Mouse (Mus musculus): ENCODE results near the gene Exph5. TPM values are rescaled to one million over a fixed set of nuclear protein-coding genes. Genes with fewer than 3 reads are reported as not detected.

The Exph5 gene
- total RNA-seq, 2 experiments from 2014 or later = not detected

DNA sequence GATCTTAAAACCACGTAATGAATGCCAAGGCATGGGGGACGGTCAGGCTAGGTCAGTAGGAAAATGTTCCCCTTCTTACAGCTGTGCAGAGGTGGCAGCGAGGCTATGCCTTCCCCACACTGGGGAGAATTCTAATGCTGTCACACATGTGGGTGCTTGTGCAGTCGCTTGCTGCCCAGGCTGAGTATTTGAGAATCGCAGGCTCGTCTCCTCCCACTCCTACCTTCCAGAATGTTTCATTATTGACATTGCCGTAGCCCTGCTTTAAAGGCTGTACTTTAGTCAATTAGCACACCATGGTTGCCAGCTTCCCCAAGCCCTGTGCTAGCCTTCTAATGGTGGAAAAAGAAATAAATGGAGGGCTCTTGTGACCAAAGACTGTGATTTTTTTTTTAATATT, 6.4 kb downstream of the Exph5 start:
- no peak for ATAC-seq (replicated peaks; ENCODE audit: low FRiP score, low TSS enrichment, poor library complexity, severe bottlenecking)

DNA sequence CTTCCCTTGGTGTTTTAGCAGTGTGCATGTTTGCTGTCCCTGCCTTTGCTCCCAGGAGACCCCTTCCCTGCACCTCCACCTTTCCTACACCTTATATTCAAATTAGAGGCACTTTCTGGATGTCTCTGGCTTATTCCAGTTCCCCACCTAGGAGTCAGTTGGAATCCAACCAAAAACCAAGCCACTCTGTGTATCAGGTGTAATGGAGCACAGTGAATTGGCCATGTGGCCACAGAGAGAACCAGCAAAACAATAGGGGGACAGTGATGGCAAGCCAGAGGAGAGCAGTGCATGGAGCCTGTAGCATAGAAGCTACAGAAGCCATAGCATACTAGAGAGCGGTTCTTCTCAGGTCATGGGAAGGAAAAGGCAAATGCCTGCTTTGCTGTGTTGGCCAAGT, 11.5 kb downstream of the Exph5 start:
- ATAC-seq (replicated peaks; ENCODE audit: low FRiP score, low TSS enrichment, poor library complexity, severe bottlenecking) = no peak

- ATAC-seq (replicated peaks; ENCODE audit: low FRiP score, low TSS enrichment, poor library complexity, severe bottlenecking) = no peak
Measured at GRCm38 (mm10) chr9:53320894-53321650, 19.6 kb downstream of the Exph5 start.

DNA sequence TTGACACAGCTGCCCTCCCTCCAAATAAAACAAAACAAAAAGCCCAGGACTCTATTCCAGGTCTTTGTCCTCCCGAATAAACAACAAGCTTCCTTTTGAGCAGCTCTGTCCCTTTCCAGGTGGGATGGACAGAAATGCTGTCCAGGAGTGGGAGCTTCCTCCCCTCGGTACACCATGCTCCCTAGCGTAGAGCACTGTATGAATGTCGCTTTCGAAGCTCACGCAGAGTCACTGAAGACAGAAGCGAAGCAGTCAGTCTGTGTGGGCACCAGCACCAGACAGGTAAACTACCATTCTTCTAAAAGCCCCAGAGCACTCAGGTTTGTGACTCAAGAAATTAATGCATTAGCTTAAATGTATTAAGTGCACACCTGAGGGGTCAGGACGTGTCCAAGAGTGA, 20.2 kb downstream of the Exph5 start:
- no peak for ATAC-seq (replicated peaks; ENCODE audit: low FRiP score, low TSS enrichment, poor library complexity, severe bottlenecking)

DNA sequence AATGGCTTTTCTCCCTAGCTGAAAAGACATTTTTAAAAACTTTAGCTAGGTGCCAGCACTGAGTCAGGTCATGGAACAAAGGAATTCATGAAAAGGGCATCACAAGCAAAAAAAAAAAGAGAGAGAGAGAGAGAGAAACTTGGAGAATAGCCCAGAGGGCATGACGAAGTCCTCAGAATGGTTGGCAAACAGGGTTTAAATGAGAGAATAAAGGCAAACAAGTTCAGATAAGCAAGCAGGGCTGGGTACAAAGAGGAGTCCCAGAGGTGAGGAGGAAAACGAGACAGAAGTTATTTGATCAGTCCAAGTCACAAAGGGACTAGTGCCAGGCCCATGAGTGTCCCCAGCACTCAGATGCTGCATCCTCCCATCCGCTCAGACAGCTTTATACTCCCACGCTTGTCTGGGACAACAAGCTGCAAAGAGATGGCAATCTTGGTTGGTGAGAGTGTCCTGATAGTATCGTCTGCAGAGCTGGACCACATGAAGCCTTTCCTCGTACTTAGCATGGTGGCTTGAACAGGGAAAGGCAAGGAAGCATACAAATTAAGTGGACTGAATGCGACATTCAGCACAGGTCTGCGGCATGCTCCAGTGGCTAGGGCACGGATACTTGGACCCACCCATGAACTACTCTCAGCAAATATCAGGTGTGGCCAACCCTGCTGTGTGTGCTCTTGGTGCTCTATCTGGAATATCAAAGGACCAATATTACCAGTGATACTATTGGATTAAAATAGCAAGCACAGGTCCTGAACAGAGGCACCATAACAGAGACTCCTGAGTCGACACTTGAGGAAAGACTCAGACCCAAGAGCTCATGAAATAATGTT, 22.2 kb downstream of the Exph5 start:
- no peak for ATAC-seq (replicated peaks; ENCODE audit: low FRiP score, low TSS enrichment, poor library complexity, severe bottlenecking)

DNA sequence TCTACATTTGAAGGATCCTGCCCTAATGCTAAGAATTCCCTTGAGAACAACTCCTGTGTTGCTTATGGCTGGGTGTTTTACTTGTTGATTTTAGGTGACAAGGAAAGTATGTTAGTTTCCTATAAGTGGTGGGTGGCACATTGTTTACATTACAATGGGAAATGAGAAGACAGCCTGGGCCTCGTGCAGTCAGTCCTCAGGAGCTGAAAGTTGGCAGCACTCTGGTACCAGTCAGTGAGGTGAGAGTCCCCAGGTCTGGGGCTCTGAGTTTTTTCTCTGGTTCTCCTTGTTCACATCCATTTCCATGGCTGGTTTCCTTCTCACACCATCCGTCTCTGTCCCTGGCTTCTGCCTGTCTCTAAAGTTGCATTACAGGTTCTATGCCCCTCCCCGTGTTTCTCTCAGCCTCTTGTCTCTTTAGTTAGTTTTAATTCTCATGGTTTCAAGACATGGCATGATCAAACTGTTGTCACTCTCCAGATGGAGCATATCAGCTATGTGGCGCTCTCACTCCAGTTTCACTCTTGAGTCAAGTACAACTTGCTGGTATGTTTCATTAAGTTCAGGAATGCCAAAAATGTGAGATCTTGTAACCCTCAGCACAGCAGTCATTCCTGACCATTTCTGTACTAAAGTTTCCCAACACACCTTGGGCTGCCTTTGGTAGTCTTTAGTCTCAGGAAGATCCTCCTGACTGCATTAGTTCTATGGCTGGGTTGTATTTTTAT, 24.1 kb downstream of the Exph5 start:
- ATAC-seq (replicated peaks; ENCODE audit: low FRiP score, low TSS enrichment, poor library complexity, severe bottlenecking) = no peak

DNA sequence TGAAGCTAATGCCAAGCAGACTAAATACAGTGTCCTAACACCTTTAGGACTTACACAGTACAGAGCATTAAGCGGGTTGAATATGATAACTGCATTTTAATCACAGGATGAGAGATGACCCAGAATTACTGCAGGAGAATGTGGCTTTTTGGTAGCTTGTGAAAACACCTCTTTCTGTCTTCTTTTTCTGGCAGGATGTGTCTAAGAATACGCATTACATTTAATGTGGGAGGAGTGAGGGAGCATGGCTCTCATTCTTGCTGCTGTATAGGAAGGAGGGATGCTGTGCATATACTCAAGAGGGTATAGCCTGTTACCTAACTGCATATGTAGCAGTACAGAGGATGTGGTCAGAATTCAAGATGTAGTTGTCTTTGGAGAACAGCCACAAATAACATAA, 26.7 kb downstream of the Exph5 start:
- ATAC-seq (replicated peaks; ENCODE audit: low FRiP score, low TSS enrichment, poor library complexity, severe bottlenecking) = no peak

GRCm38 (mm10) chr9:53329301-53330206, 28.1 kb downstream of the Exph5 start:
- no peak for ATAC-seq (replicated peaks; ENCODE audit: low FRiP score, low TSS enrichment, poor library complexity, severe bottlenecking)

DNA sequence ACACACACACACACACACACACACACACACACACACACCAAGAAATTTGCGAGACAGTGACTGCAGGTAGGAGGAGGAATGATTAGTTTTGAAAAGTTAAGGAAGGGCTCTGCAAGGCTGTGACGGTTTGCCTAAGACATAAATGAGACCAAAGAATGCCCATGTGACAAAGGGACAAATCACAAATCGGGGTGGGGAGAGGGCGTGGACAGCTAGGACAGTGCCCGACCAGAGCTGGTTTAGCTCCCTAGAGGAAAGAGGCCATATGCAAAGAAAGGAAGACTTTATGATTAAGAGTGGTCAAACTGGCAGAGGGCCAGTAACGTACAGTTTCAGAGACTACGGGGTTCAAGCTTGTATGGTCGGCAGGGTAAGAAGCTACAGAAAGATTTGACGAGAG, 28.8 kb downstream of the Exph5 start:
- no peak for ATAC-seq (replicated peaks; ENCODE audit: low FRiP score, low TSS enrichment, poor library complexity, severe bottlenecking)

- no peak for ATAC-seq (replicated peaks; ENCODE audit: low FRiP score, low TSS enrichment, poor library complexity, severe bottlenecking)
Measured at GRCm38 (mm10) chr9:53333436-53333835, 32.0 kb downstream of the Exph5 start.

DNA sequence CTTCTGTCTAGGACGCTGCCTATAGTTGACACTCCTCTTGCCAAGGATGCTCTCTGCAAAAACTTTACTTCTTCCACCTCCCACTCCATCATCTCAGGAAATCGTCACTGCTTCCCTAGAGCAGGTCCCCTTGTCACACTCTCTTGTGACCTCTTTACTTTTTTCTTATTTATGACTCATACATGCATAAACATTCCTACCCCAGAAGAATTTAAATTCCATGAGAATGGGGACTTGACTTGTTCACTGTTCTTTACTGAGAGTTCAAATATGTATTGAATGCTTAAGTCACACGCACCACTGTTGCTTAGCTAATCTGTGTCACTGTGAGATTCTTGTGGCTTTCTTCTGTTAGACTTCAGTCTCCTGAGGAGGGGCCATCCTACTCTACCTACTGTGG, 33.7 kb downstream of the Exph5 start:
- no peak for ATAC-seq (replicated peaks; ENCODE audit: low FRiP score, low TSS enrichment, poor library complexity, severe bottlenecking)

DNA sequence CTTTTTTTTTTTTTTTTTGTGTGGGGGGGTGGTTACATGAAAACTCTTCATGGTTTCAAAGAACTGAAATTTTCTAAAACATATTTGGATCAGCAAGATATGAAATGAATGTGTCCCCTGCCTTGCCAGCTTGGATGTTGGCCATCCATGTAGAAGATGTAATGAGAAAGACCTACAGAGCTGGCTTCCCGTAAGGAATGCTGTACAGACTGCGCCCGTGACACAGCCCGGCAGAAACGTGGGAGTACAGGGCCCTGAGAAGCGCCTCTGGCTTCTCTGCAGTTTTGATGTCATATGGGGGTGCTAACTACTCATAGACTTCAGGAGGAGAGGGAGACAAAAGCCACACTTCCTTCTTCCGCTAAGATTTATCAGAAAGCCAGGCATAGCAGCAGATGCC, 38.1 kb downstream of the Exph5 start:
- no peak for ATAC-seq (replicated peaks; ENCODE audit: low FRiP score, low TSS enrichment, poor library complexity, severe bottlenecking)

DNA sequence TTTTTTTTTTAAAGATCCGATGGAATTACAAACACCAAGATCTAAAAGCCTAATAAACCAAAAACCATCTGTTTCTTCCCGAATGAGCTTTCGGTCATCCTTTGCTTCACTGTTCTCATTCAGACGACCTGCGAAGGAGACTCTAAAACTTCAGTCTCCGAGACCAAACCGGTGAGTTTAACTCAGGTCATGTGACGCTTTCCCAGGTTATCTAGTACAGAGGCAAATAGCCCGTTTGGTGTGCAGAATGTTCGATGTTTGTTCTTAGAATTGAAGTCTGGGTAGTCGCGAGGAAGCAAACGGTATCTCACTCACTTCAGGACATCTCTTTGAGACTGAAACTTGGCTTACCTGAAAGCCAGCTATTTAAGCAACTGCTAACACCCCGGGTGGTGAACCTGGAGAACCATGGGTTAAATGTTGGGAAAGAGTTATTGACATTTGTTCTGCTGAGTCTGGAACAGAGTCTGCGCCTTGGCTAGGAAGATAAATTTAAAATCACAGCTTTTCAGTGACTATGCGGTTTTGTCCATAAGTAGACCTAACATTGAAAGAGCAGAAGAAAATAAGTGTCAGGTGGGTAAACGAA, 39.0 kb downstream of the Exph5 start:
- no peak for ATAC-seq (replicated peaks; ENCODE audit: low FRiP score, low TSS enrichment, poor library complexity, severe bottlenecking)

DNA sequence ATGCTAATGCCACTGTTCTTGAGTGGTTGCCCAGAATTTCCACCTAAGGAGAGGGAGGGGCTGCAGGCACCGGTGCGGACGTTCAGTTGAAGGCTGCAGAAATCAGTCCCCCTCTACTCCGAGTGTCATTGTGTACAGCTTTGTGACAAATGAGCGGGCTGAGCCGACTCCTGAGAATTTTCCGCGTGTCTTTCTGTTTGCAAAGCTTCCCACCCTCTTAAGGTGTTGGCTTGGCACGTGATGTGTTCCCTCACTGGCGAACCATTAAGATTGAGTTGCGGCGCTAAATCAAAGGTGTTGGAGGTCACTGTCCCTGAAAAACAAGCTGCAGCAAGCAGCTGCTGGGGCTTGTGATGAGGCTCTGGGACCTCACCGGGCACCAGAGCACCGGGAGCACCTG, 39.5 kb downstream of the Exph5 start:
- no peak for ATAC-seq (replicated peaks; ENCODE audit: low FRiP score, low TSS enrichment, poor library complexity, severe bottlenecking)

GRCm38 (mm10) chr9:53341981-53342380, 40.5 kb downstream of the Exph5 start:
- ATAC-seq (replicated peaks; ENCODE audit: low FRiP score, low TSS enrichment, poor library complexity, severe bottlenecking) = no peak

DNA sequence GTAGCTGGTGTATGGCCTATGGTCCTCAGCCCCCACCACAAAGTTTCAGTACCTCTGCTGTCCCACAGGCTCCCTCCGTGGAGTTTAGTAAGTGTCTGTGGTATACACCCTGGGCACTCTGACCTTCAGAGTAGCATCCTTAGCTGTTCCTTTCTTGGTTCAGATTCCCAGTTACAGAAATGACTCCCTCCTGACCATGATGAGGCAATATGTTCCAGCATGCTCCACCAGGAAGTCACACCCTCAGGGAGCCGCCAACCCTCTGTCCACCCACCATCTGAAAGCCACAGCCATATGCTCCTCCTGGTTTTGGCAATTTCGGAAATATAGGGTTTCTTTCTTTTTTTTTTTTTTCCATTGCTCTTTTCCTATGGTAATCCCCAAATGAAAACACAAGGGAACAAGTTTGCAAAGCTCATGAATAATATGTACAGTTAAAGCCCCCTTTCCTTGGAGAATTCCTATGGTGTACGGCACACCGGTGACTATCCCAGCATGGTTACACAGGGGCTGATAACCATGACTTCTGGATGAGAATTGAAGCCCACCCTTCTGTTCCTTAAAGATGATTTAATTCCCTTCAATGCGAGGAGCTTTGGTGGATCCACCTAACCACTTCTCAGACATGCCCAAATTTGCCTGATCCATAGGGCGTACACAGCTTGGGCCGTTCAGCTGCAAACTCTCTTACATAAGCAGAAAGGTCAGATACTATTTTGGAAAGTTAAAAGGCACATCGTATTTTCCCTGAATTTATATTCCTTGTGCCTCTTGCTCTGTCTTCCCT, 43.4 kb downstream of the Exph5 start:
- no peak for ATAC-seq (replicated peaks; ENCODE audit: low FRiP score, low TSS enrichment, poor library complexity, severe bottlenecking)

DNA sequence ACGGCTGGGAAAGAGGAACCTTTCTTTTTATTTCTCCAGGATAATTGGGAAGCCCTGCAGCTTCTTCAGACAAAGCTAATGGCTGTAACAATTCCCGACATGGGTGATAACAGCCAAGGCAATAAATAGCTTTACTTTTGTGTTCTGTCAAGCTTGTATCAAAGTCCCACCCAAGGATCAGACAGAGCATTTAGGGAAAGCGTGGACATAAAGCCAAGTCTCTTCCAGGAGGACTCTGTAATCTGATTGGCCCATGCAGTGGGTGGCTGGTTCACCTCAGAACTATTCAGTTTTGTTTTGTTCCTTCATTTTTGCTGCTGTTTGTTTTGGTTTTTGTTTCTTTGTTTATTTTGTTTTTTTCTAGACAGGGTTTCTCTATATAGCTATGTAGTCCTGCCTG, 44.3 kb downstream of the Exph5 start:
- ATAC-seq (replicated peaks; ENCODE audit: low FRiP score, low TSS enrichment, poor library complexity, severe bottlenecking) = no peak

GRCm38 (mm10) chr9:53346402-53346801, 44.9 kb downstream of the Exph5 start:
- ATAC-seq (replicated peaks; ENCODE audit: low FRiP score, low TSS enrichment, poor library complexity, severe bottlenecking) = no peak

Measured in megakaryocyte-erythroid progenitor cell, adult 5-6 weeks (primary cell).